ENCODE assay signal across 12 mouse cellular contexts in genomic region chr15:78402423-78402822, GRCm38 (mm10). TPM values are rescaled to one million over a fixed set of nuclear protein-coding genes. Genes with fewer than 3 reads are reported as not detected.
DNase-seq lines count a peak whose midpoint lies in the region; ATAC-seq and TF ChIP-seq lines count a peak whose summit lies in the region.
"Had no signal": no experiment of that assay in that cellular context is flagged by ENCODE, and none has a peak within 500 bp of the region (broad histone marks: within the 10 kb centered on the region; RNA-seq: fewer than 3 reads in every experiment).

No protein-coding gene starts in this region.

- peak overlapping the region; percentile 20; the same call in 1 of the 2 replicates for H3K4me2 ChIP-seq in hindbrain, embryonic 16.5 days (ENCODE audit: low read length)
- H3K4me2 ChIP-seq in hindbrain, embryonic 14.5 days (replicated peaks) = no peak overlapping the region
- H3K4me2 ChIP-seq in forebrain, embryonic 11.5 days (ENCODE audit: low read depth, low read length, severe bottlenecking) = no peak overlapping the region

- H3K4me1 ChIP-seq in hindbrain, embryonic 16.5 days (ENCODE audit: control insufficient read depth, insufficient read depth, low read depth, low read length) = peaks cover 26% of the 10 kb centered on the region
- H3K4me1 ChIP-seq in hindbrain, embryonic 14.5 days (replicated peaks; ENCODE audit: control insufficient read depth, insufficient read depth, low read length) = peaks cover 25% of the 10 kb centered on the region
- peaks cover 47% of the 10 kb centered on the region for H3K4me1 ChIP-seq in bone marrow macrophage, adult 2 months (ENCODE audit: control insufficient read depth, insufficient read depth, low read length)
- peaks cover 4% of the 10 kb centered on the region for H3K4me1 ChIP-seq in forebrain, embryonic 11.5 days (replicated peaks; ENCODE audit: control insufficient read depth, insufficient read depth, low read length)

- WGBS in hindbrain, embryonic 16.5 days = 60% methylated on average over 7 of the region's 7 CpGs
- WGBS in hindbrain, embryonic 14.5 days = 82% methylated on average over 7 of the region's 7 CpGs
- WGBS in forebrain, embryonic 11.5 days = 85% methylated on average over 7 of the region's 7 CpGs

- TF ChIP-seq POLR2A in bone marrow macrophage, adult 2 months (IDR thresholded peaks at IDR 0.05; ENCODE audit: borderline replicate concordance, low read depth, low read length) = no peak

- H3K4me3 ChIP-seq in hindbrain, embryonic 16.5 days (ENCODE audit: low read length) = no peak overlapping the region
- no peak overlapping the region for H3K4me3 ChIP-seq in hindbrain, embryonic 14.5 days (replicated peaks; ENCODE audit: low read length)
- H3K4me3 ChIP-seq in bone marrow macrophage, adult 2 months (ENCODE audit: insufficient read depth, low read length) = no peak overlapping the region
- H3K4me3 ChIP-seq in forebrain, embryonic 11.5 days (ENCODE audit: low read depth, low read length) = no peak overlapping the region

- H3K27ac ChIP-seq in hindbrain, embryonic 16.5 days (ENCODE audit: low read depth, low read length) = peak overlapping the region; percentile 71; the same call in 1 of the 2 replicates
- H3K27ac ChIP-seq in hindbrain, embryonic 14.5 days = no peak overlapping the region
- peak overlapping the region; percentile 84 for H3K27ac ChIP-seq in bone marrow macrophage, adult 2 months (ENCODE audit: insufficient read depth, low read depth, low read length)
- no peak overlapping the region for H3K27ac ChIP-seq in forebrain, embryonic 11.5 days (ENCODE audit: low read depth, low read length)

- no peaks in the 10 kb centered on the region for H3K36me3 ChIP-seq in hindbrain, embryonic 16.5 days (ENCODE audit: control insufficient read depth, insufficient read depth, low read length)
- H3K36me3 ChIP-seq in hindbrain, embryonic 14.5 days (replicated peaks; ENCODE audit: control insufficient read depth, insufficient read depth) = no peaks in the 10 kb centered on the region
- no peaks in the 10 kb centered on the region for H3K36me3 ChIP-seq in forebrain, embryonic 11.5 days (ENCODE audit: control insufficient read depth, insufficient read depth, low read length)

- no peak for TF ChIP-seq CTCF in bone marrow macrophage, adult 2 months (IDR thresholded peaks at IDR 0.05; ENCODE audit: low read depth, low read length)

- no peak for ATAC-seq in hindbrain, embryonic 16.5 days
- ATAC-seq in hindbrain, embryonic 14.5 days (ENCODE audit: low FRiP score) = no peak
- ATAC-seq in forebrain, embryonic 11.5 days (replicated peaks; ENCODE audit: low FRiP score) = no peak
- ATAC-seq in megakaryocyte progenitor cell, adult 5-6 weeks (replicated peaks; ENCODE audit: poor library complexity) = no peak
- ATAC-seq in monocyte, adult 5-6 weeks (replicated peaks; ENCODE audit: insufficient number of reproducible peaks, low FRiP score, low TSS enrichment, poor library complexity, severe bottlenecking) = no peak
- ATAC-seq: midbrain, embryonic 16.5 days had no signal

- no peaks in the 10 kb centered on the region for H3K9me3 ChIP-seq in hindbrain, embryonic 16.5 days (ENCODE audit: control insufficient read depth, low read length)
- H3K9me3 ChIP-seq in hindbrain, embryonic 14.5 days (ENCODE audit: control insufficient read depth, low read length) = no peaks in the 10 kb centered on the region
- no peaks in the 10 kb centered on the region for H3K9me3 ChIP-seq in forebrain, embryonic 11.5 days (ENCODE audit: control insufficient read depth, low read length)

- no peaks in the 10 kb centered on the region for H3K27me3 ChIP-seq in hindbrain, embryonic 16.5 days (replicated peaks; ENCODE audit: control insufficient read depth, insufficient read depth, low read length)
- H3K27me3 ChIP-seq in hindbrain, embryonic 14.5 days (ENCODE audit: control insufficient read depth, insufficient read depth, low read length) = no peaks in the 10 kb centered on the region
- no peaks in the 10 kb centered on the region for H3K27me3 ChIP-seq in forebrain, embryonic 11.5 days (ENCODE audit: control insufficient read depth, insufficient read depth, low read length)

- no peak overlapping the region for H3K9ac ChIP-seq in hindbrain, embryonic 16.5 days (ENCODE audit: low read depth, low read length)
- H3K9ac ChIP-seq in hindbrain, embryonic 14.5 days = no peak overlapping the region
- no peak overlapping the region for H3K9ac ChIP-seq in forebrain, embryonic 11.5 days (ENCODE audit: low read length)

- no peak for DNase-seq in hindbrain, embryonic 14.5 days (ENCODE audit: low spot score)
- DNase-seq in kidney, postnatal 25 days = peak; percentile 63 to 80
- DNase-seq in lung, postnatal 25 days (ENCODE audit: low spot score) = peak; percentile 91
- no peak for DNase-seq in forebrain, embryonic 11.5 days (ENCODE audit: low spot score)

RNA-seq across cellular contexts. Expression of gene Tst, which starts 3.3 kb away (rescaled TPM):
- 30.3 and 43.5 TPM in 2 replicates for polyA plus RNA-seq in hindbrain, embryonic 16.5 days (2015; fragmentation: Nextera tagmentation; extraction: Ambion mirVana)
- polyA plus RNA-seq in hindbrain, embryonic 14.5 days (2014; fragmentation: Nextera tagmentation; extraction: Ambion mirVana) = 21.4 and 23.7 TPM in 2 replicates
- polyA plus RNA-seq in bone marrow macrophage, adult 2 months (2012; ENCODE audit: insufficient read depth, insufficient read length, missing spikeins) = 1.4 and 2.1 TPM in 2 replicates
- polyA plus RNA-seq in forebrain, embryonic 11.5 days (2014; fragmentation: Nextera tagmentation; extraction: Ambion mirVana) = 10.4 and 11.9 TPM in 2 replicates
- total RNA-seq in megakaryocyte progenitor cell, adult 5-6 weeks (2015) = 23.3 and 37.7 TPM in 2 replicates
- total RNA-seq in megakaryocyte progenitor cell, adult 5-6 weeks (2017) = 9.8 and 16.2 TPM in 2 replicates
- total RNA-seq in monocyte, adult 5-6 weeks (2017) = 2.2 TPM in 1 of 3 replicates, not detected in the others

RNA-seq across cellular contexts. Expression of gene Mpst, which starts 3.8 kb away (rescaled TPM):
- polyA plus RNA-seq in hindbrain, embryonic 16.5 days (2015; fragmentation: Nextera tagmentation; extraction: Ambion mirVana) = 5.1 and 5.2 TPM in 2 replicates
- polyA plus RNA-seq in hindbrain, embryonic 14.5 days (2014; fragmentation: Nextera tagmentation; extraction: Ambion mirVana) = 3.2 and 4.2 TPM in 2 replicates
- 19.2 and 21.6 TPM in 2 replicates for polyA plus RNA-seq in bone marrow macrophage, adult 2 months (2012; ENCODE audit: insufficient read depth, insufficient read length, missing spikeins)
- 2.7 and 4.2 TPM in 2 replicates for polyA plus RNA-seq in forebrain, embryonic 11.5 days (2014; fragmentation: Nextera tagmentation; extraction: Ambion mirVana)
- total RNA-seq in megakaryocyte progenitor cell, adult 5-6 weeks (2015) = 3.4 and 5.9 TPM in 2 replicates
- total RNA-seq in megakaryocyte progenitor cell, adult 5-6 weeks (2017) = 22.7 and 37.3 TPM in 2 replicates
- total RNA-seq in monocyte, adult 5-6 weeks (2017) = 5.8 to 10.2 TPM (median 8.7 TPM) in 3 replicates

RNA-seq across cellular contexts. Expression of gene Tex33, which starts 6.7 kb away (rescaled TPM):
- polyA plus RNA-seq in hindbrain, embryonic 16.5 days (2015; fragmentation: Nextera tagmentation; extraction: Ambion mirVana) = 0.17 TPM in 1 of 2 replicates, not detected in the other
- polyA plus RNA-seq in hindbrain, embryonic 14.5 days (2014; fragmentation: Nextera tagmentation; extraction: Ambion mirVana) = not detected in 2 replicates
- polyA plus RNA-seq in bone marrow macrophage, adult 2 months (2012; ENCODE audit: insufficient read depth, insufficient read length, missing spikeins) = not detected in 2 replicates
- not detected in 2 replicates for polyA plus RNA-seq in forebrain, embryonic 11.5 days (2014; fragmentation: Nextera tagmentation; extraction: Ambion mirVana)
- not detected in 2 replicates for total RNA-seq in megakaryocyte progenitor cell, adult 5-6 weeks (2015)
- not detected in 2 replicates for total RNA-seq in megakaryocyte progenitor cell, adult 5-6 weeks (2017)
- total RNA-seq in monocyte, adult 5-6 weeks (2017) = 5.0 TPM in 1 of 3 replicates, not detected in the others
- total RNA-seq: ES-E14; layer of hippocampus, adult 18-20 months had no signal
- polyA plus RNA-seq: midbrain, embryonic 16.5 days; spleen, adult 2 months had no signal

RNA-seq across cellular contexts. Expression of gene Kctd17, which starts 25.9 kb away (rescaled TPM):
- 161 and 172 TPM in 2 replicates for polyA plus RNA-seq in hindbrain, embryonic 16.5 days (2015; fragmentation: Nextera tagmentation; extraction: Ambion mirVana)
- polyA plus RNA-seq in hindbrain, embryonic 14.5 days (2014; fragmentation: Nextera tagmentation; extraction: Ambion mirVana) = 134 and 141 TPM in 2 replicates
- polyA plus RNA-seq in bone marrow macrophage, adult 2 months (2012; ENCODE audit: insufficient read depth, insufficient read length, missing spikeins) = 4.8 and 5.3 TPM in 2 replicates
- polyA plus RNA-seq in forebrain, embryonic 11.5 days (2014; fragmentation: Nextera tagmentation; extraction: Ambion mirVana) = 67.9 and 76.7 TPM in 2 replicates
- 7.6 and 8.0 TPM in 2 replicates for total RNA-seq in megakaryocyte progenitor cell, adult 5-6 weeks (2015)
- 8.3 and 10.3 TPM in 2 replicates for total RNA-seq in megakaryocyte progenitor cell, adult 5-6 weeks (2017)
- 4.6 to 6.1 TPM (median 5.0 TPM) in 3 replicates for total RNA-seq in monocyte, adult 5-6 weeks (2017)

Comparison
In these comparisons a context has a peak if more than half of its experiments do, and no peak if none do; other contexts are left out.
1. H3K27ac ChIP-seq: peak in hindbrain, embryonic 16.5 days (single experiment) and bone marrow macrophage, adult 2 months (single experiment); none in hindbrain, embryonic 14.5 days (single experiment) and forebrain, embryonic 11.5 days (single experiment).
2. DNase-seq: peak in kidney, postnatal 25 days (2 of 2) and lung, postnatal 25 days (single experiment); none in hindbrain, embryonic 14.5 days (single experiment) and forebrain, embryonic 11.5 days (single experiment).